Mouse (Mus musculus) neutrophil, adult 65 days (primary cell): ENCODE data around the gene Dpt. TPM values are rescaled to one million over a fixed set of nuclear protein-coding genes. Genes with fewer than 3 reads are reported as not detected.

Source experiments
- total RNA-seq: library from RNA; stranded (reverse); gene quantifications from 2 replicates; pipeline ENCODE4 v1.2.4, GENCODE M21; 2023

The Dpt gene
- not detected in 2 replicates for total RNA-seq

DNA sequence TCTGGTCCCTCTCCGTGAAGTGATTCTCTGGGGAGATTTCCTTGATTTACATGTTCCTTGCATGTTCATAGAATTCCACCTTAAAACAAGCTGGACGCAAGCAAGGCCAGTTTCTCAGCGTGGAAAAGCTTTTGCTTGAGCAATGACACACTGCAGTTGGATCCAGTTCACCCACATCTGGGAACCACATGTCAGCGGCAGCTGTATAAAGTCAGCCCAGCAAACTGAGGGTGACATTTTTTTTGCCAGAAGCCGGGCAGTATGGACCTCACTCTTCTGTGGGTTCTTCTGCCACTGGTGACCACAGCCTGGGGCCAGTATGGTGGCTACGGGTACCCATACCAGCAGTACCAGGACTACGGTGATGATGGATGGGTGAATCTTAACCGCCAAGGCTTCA lies at the start of gene Dpt:
Gene Dpt (plus strand): TSS at position 174 of the 400 bp plus-strand sequence.

Other genes starting within 250 kb of the Dpt start
- gene Xcl1, start 138.9 kb downstream of the Dpt start, total RNA-seq: not detected in 2 replicates